Mouse (Mus musculus): Measurements from ENCODE around the gene Psma3.

DNA sequence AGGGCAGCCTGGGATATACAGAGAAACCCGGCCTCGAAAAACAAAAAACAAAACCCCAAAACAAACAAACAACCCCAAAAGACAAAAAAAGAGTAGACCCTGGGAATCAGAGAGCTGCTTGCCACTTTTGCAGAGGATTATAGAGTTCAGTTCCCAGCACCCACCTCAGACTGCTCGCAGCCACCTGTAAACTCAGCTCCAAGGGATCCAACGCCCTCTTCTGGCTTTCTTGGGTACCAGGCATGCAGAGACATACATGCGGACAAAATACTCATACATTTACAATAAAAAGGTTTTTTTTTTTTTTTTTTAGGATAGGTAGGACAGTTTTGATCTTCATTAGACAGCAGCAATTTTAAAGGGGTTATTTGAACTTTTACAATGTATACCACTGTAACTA, 22.8 kb downstream of the Psma3 start:
- TF ChIP-seq CTCF (IDR thresholded peaks at IDR 0.05; ENCODE audit: control insufficient read depth, insufficient read depth, insufficient replicate concordance, low read depth, low read length) (no peak), POLR2A (IDR thresholded peaks at IDR 0.05; ENCODE audit: control insufficient read depth, low read depth, low read length) (no peak)

Data from testis, adult 2 months (tissue).